Mouse (Mus musculus) ES-Bruce4 (cell line): Measurements from ENCODE around the gene Col4a2.

Experiments
- CTCF ChIP-seq: IDR thresholded peaks from one replicate; pipeline ENCODE4 v1.8.1; 2011; ENCODE audit warnings: low read depth, low read length
- POLR2A ChIP-seq: IDR thresholded peaks from one replicate; pipeline ENCODE4 v1.8.1; 2011; ENCODE audit warnings: low read length; ENCODE audit not compliant: insufficient read depth

DNA sequence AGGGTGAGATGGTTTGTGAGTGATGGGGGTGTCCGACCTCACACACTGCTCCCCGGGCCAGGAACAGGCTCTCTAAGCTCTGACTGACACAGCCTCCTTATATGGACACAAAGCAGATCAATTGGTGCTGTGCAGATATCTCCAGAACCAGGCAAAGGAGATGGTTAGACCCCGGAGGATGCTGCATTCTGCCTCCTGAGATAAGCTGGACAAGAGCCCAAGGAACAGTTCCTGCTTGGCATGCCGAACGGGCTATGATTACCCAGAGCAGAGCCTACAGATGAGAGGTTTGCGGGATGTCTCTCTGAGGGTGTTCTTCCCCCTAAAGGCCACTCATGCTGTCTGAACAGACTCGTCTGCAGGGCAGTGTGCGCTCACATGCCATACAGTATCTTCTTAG is 44.2 kb downstream of the Col4a2 start:
- no peak for TF ChIP-seq POLR2A
- TF ChIP-seq CTCF = no peak
